Mouse (Mus musculus): ENCODE results near the gene Gm26741. TPM values are rescaled to one million over a fixed set of nuclear protein-coding genes. Genes with fewer than 3 reads are reported as not detected.

Gene Gm26741
- polyA plus RNA-seq, 1 experiment from 2014 or later = not detected

GRCm38 (mm10) chr10:52376422-52376821, 17.9 kb downstream of the Gm26741 start:
- ATAC-seq (replicated peaks) = no peak
- Histone ChIP-seq H3K4me3 (no peak overlapping the region), H3K4me2 (no peak overlapping the region), H3K27ac (no peak overlapping the region), H3K27me3 (replicated peaks) (no peaks in the 10 kb centered on the region), H3K9me3 (no peaks in the 10 kb centered on the region), H3K9ac (no peak overlapping the region), H3K36me3 (replicated peaks) (no peaks in the 10 kb centered on the region), H3K4me1 (peaks cover 20% of the 10 kb centered on the region)
- 92% methylated on average over 2 of the region's 2 CpGs for WGBS

GRCm38 (mm10) chr10:52377813-52378212, 19.2 kb downstream of the Gm26741 start:
- Histone ChIP-seq H3K27me3 (replicated peaks) (no peaks in the 10 kb centered on the region), H3K36me3 (replicated peaks) (no peaks in the 10 kb centered on the region), H3K4me3 (no peak overlapping the region), H3K4me2 (no peak overlapping the region), H3K9me3 (no peaks in the 10 kb centered on the region), H3K27ac (no peak overlapping the region), H3K9ac (no peak overlapping the region), H3K4me1 (peaks cover 23% of the 10 kb centered on the region)
- ATAC-seq (replicated peaks) = no peak
- 92% methylated on average over 2 of the region's 2 CpGs for WGBS

- H3K4me3 ChIP-seq = peak overlapping the region; percentile 96
- under 1% methylated on average over 19 of the region's 19 CpGs for WGBS
- H3K36me3 ChIP-seq (replicated peaks) = no peaks in the 10 kb centered on the region
- H3K9me3 ChIP-seq = no peaks in the 10 kb centered on the region
- H3K9ac ChIP-seq = peak overlapping the region; percentile 96
- peak overlapping the region; percentile 97 for H3K27ac ChIP-seq
- peak overlapping the region; percentile 61 for H3K4me2 ChIP-seq
- no peaks in the 10 kb centered on the region for H3K27me3 ChIP-seq (replicated peaks)
- ATAC-seq (replicated peaks) = peak; percentile 73
- peaks cover 24% of the 10 kb centered on the region for H3K4me1 ChIP-seq
Observed at GRCm38 (mm10) chr10:52381321-52381801, 22.8 kb downstream of the Gm26741 start.

- Histone ChIP-seq H3K4me3 (peak within 1 kb of the TSS; percentile 96), H3K4me2 (peak within 1 kb of the TSS; percentile 63), H3K27ac (peak within 1 kb of the TSS; percentile 97), H3K9ac (peak within 1 kb of the TSS; percentile 96), H3K4me1 (peaks cover 24% of the 10 kb centered on the region), H3K36me3 (replicated peaks) (no peaks in the 10 kb centered on the region), H3K9me3 (no peaks in the 10 kb centered on the region), H3K27me3 (replicated peaks) (no peaks in the 10 kb centered on the region)
- WGBS = under 1% methylated on average over 67 of the region's 71 CpGs
- ATAC-seq (replicated peaks) = peak; percentile 98
Observed at GRCm38 (mm10) chr10:52381845-52382591, 23.5 kb downstream of the Gm26741 start, which contains the start of gene Gopc. Gene Gopc, minus strand, starts transcription at chr10:52382124.

GRCm38 (mm10) chr10:52383022-52383421, 24.5 kb downstream of the Gm26741 start:
- WGBS = 83% methylated on average over 6 of the region's 6 CpGs
- H3K4me2 ChIP-seq = peak overlapping the region; percentile 63
- no peak overlapping the region for H3K9ac ChIP-seq

GRCm38 (mm10) chr10:52383522-52383921, 25.0 kb downstream of the Gm26741 start:
- 96% methylated on average over 1 of the region's 1 CpGs for WGBS

More at GRCm38 (mm10) chr10:52383022-52383421, 24.5 kb downstream of the Gm26741 start:
- H3K9me3 ChIP-seq = no peaks in the 10 kb centered on the region
- H3K36me3 ChIP-seq (replicated peaks) = no peaks in the 10 kb centered on the region
- no peak for ATAC-seq (replicated peaks)
- H3K4me3 ChIP-seq = peak overlapping the region; percentile 96
- H3K27ac ChIP-seq = peak overlapping the region; percentile 97; the same call in 1 of the 2 replicates
- no peaks in the 10 kb centered on the region for H3K27me3 ChIP-seq (replicated peaks)
- H3K4me1 ChIP-seq = peaks cover 22% of the 10 kb centered on the region

GRCm38 (mm10) chr10:52384823-52385610, 26.4 kb downstream of the Gm26741 start:
- H3K4me1 ChIP-seq = peaks cover 6% of the 10 kb centered on the region; the same call in 1 of the 2 replicates
- H3K27ac ChIP-seq = no peak overlapping the region
- no peak overlapping the region for H3K4me3 ChIP-seq
- H3K36me3 ChIP-seq (replicated peaks) = no peaks in the 10 kb centered on the region
- H3K9ac ChIP-seq = no peak overlapping the region
- no peaks in the 10 kb centered on the region for H3K9me3 ChIP-seq
- H3K4me2 ChIP-seq = no peak overlapping the region
- no peaks in the 10 kb centered on the region for H3K27me3 ChIP-seq (replicated peaks)
- ATAC-seq (replicated peaks) = no peak
- WGBS = 52% methylated on average over 8 of the region's 8 CpGs

More at GRCm38 (mm10) chr10:52383522-52383921, 25.0 kb downstream of the Gm26741 start:
- Histone ChIP-seq H3K27ac (no peak overlapping the region), H3K4me1 (peaks cover 17% of the 10 kb centered on the region), H3K9ac (no peak overlapping the region), H3K9me3 (no peaks in the 10 kb centered on the region), H3K4me2 (no peak overlapping the region), H3K27me3 (replicated peaks) (no peaks in the 10 kb centered on the region), H3K36me3 (replicated peaks) (no peaks in the 10 kb centered on the region), H3K4me3 (no peak overlapping the region)
- ATAC-seq (replicated peaks) = no peak

- ATAC-seq (replicated peaks) = no peak
- no peak overlapping the region for H3K27ac ChIP-seq
- H3K4me2 ChIP-seq = no peak overlapping the region
- H3K4me3 ChIP-seq = no peak overlapping the region
- no peaks in the 10 kb centered on the region for H3K27me3 ChIP-seq (replicated peaks)
- no peaks in the 10 kb centered on the region for H3K9me3 ChIP-seq
- no peak overlapping the region for H3K9ac ChIP-seq
- peaks cover 6% of the 10 kb centered on the region; the same call in 1 of the 2 replicates for H3K4me1 ChIP-seq
- WGBS = 89% methylated on average over 4 of the region's 4 CpGs
- H3K36me3 ChIP-seq (replicated peaks) = no peaks in the 10 kb centered on the region
Observed at GRCm38 (mm10) chr10:52387192-52387591, 28.6 kb downstream of the Gm26741 start.

GRCm38 (mm10) chr10:52388922-52389430, 30.4 kb downstream of the Gm26741 start, which contains the start of gene Nepn:
Gene Nepn, plus strand, starts transcription at chr10:52388972.
- WGBS = 76% methylated on average over 5 of the region's 5 CpGs
- no peak for ATAC-seq (replicated peaks)
- Histone ChIP-seq H3K27ac (no peak within 1 kb of the TSS), H3K9me3 (no peaks in the 10 kb centered on the region), H3K4me3 (no peak within 1 kb of the TSS), H3K36me3 (replicated peaks) (no peaks in the 10 kb centered on the region), H3K4me2 (no peak within 1 kb of the TSS), H3K4me1 (no peaks in the 10 kb centered on the region), H3K27me3 (replicated peaks) (no peaks in the 10 kb centered on the region), H3K9ac (no peak within 1 kb of the TSS)

GRCm38 (mm10) chr10:52389438-52389837, 30.9 kb downstream of the Gm26741 start:
- WGBS = 82% methylated on average over 3 of the region's 3 CpGs
- Histone ChIP-seq H3K4me2 (no peak overlapping the region), H3K36me3 (replicated peaks) (no peaks in the 10 kb centered on the region)

GRCm38 (mm10) chr10:52391208-52391607, 32.6 kb downstream of the Gm26741 start:
- H3K36me3 ChIP-seq (replicated peaks) = no peaks in the 10 kb centered on the region
- H3K27ac ChIP-seq = no peak overlapping the region
- whole genome bisulfite sequencing = 82% methylated on average over 2 of the region's 2 CpGs
- H3K9me3 ChIP-seq = no peaks in the 10 kb centered on the region
- H3K4me1 ChIP-seq = no peaks in the 10 kb centered on the region
- no peak overlapping the region for H3K9ac ChIP-seq
- no peaks in the 10 kb centered on the region for H3K27me3 ChIP-seq (replicated peaks)
- no peak overlapping the region for H3K4me2 ChIP-seq
- H3K4me3 ChIP-seq = no peak overlapping the region
- ATAC-seq (replicated peaks) = no peak

More at GRCm38 (mm10) chr10:52389438-52389837, 30.9 kb downstream of the Gm26741 start:
- no peak for ATAC-seq (replicated peaks)
- no peaks in the 10 kb centered on the region for H3K27me3 ChIP-seq (replicated peaks)
- H3K9me3 ChIP-seq = no peaks in the 10 kb centered on the region
- H3K27ac ChIP-seq = no peak overlapping the region
- no peak overlapping the region for H3K4me3 ChIP-seq
- no peak overlapping the region for H3K9ac ChIP-seq
- no peaks in the 10 kb centered on the region for H3K4me1 ChIP-seq

- Histone ChIP-seq H3K27me3 (replicated peaks) (no peaks in the 10 kb centered on the region), H3K9ac (no peak overlapping the region), H3K9me3 (no peaks in the 10 kb centered on the region), H3K27ac (no peak overlapping the region), H3K4me3 (no peak overlapping the region), H3K4me1 (no peaks in the 10 kb centered on the region), H3K36me3 (replicated peaks) (no peaks in the 10 kb centered on the region), H3K4me2 (no peak overlapping the region)
- 92% methylated on average over 3 of the region's 3 CpGs for WGBS
- no peak for ATAC-seq (replicated peaks)
Observed at GRCm38 (mm10) chr10:52396647-52397046, 38.1 kb downstream of the Gm26741 start.

Data from midbrain, embryonic 15.5 days (tissue).